In the genomic region with DNA sequence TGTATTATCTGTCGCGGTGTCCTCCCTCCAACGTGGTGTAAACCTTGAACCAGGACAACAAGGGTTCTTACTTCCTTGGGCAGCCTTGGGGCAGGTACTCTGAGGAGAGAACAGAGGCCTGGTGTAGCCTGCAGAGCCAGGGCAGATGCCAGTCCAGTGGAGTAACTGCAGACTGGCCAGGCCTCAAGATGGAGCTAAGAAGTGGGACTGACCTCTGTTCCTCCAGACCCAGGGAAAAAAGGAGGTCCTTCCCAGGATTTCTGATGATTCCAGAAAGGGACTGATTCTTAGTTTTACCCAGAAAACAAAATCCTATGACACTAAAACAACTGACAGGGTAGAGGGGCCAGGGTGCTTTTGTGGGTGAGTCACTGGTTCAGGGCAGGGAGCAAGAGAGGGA, we compare ENCODE assay signal across 14 mouse cellular contexts. TPM values are rescaled to one million over a fixed set of nuclear protein-coding genes. Genes with fewer than 3 reads are reported as not detected.
A peak's percentile ranks its signal among the peaks of the same experiment; 100 is the strongest.
DNase-seq lines count a peak whose midpoint lies in the region; ATAC-seq and TF ChIP-seq lines count a peak whose summit lies in the region.
"Had no signal": no experiment of that assay in that cellular context is flagged by ENCODE, and none has a peak within 500 bp of the region (broad histone marks: within the 10 kb centered on the region; RNA-seq: fewer than 3 reads in every experiment).

No protein-coding gene starts in this region.

- DNase-seq in cerebellum, adult 2 months: peak in 1 of 2 experiments; percentile 10
- no peak for DNase-seq in cerebellum, postnatal 36 days
- DNase-seq in layer of hippocampus, adult 2 months (ENCODE audit: low spot score in 2 of 2): no peak
- DNase-seq in layer of hippocampus, postnatal 25 days (ENCODE audit: extremely low spot score in 1 of 2, low spot score in 1 of 2): no peak
- no peak for DNase-seq in MEL (ENCODE audit: low read depth, low spot score)
- DNase-seq in liver, embryonic 11.5 days (ENCODE audit: low spot score): no peak
- no peak for DNase-seq in thymus, postnatal 0 days (ENCODE audit: low spot score)
- DNase-seq: heart, postnatal 10 days; right cerebral cortex, postnatal 14 days had no signal

- H3K36me3 ChIP-seq in MEL (ENCODE audit: control insufficient read depth in 1 of 2, insufficient read depth in 2 of 2, low read length in 2 of 2): peaks cover 0 to 28% of the 10 kb centered on the region in 2 experiments; a peak in 2 of 4 replicates
- no peaks in the 10 kb centered on the region for H3K36me3 ChIP-seq in liver, embryonic 11.5 days (ENCODE audit: control insufficient read depth, insufficient read depth, low read length)
- H3K36me3 ChIP-seq in hindbrain, embryonic 12.5 days: no peaks in the 10 kb centered on the region
- H3K36me3 ChIP-seq: forebrain, embryonic 12.5 days had no signal

- H3K79me2 ChIP-seq in MEL (ENCODE audit: control insufficient read depth, insufficient read depth, low read length, poor library complexity): peaks cover 84% of the 10 kb centered on the region

- H3K4me3 ChIP-seq in cerebellum, adult 2 months (replicated peaks; ENCODE audit: insufficient read depth, low read depth, low read length): no peak overlapping the region
- H3K4me3 ChIP-seq in layer of hippocampus, adult 2 months: no peak overlapping the region
- no peak overlapping the region for H3K4me3 ChIP-seq in MEL (ENCODE audit: control insufficient read depth in 1 of 2, insufficient read depth in 1 of 2, low read depth in 2 of 2, low read length in 2 of 2)
- H3K4me3 ChIP-seq in liver, embryonic 11.5 days (ENCODE audit: low read depth, low read length): peak overlapping the region; percentile 83; the same call in 1 of the 2 replicates
- no peak overlapping the region for H3K4me3 ChIP-seq in hindbrain, embryonic 12.5 days
- H3K4me3 ChIP-seq: forebrain, embryonic 12.5 days had no signal

- 90% methylated on average over 3 of the region's 3 CpGs for WGBS in cerebellum, adult 2 months
- WGBS in liver, embryonic 11.5 days: 84% methylated on average over 3 of the region's 3 CpGs
- 90% methylated on average over 3 of the region's 3 CpGs for WGBS in hindbrain, embryonic 12.5 days

- H3K27me3 ChIP-seq in cerebellum, adult 2 months (ENCODE audit: control insufficient read depth, insufficient read depth, low read length): no peaks in the 10 kb centered on the region
- no peaks in the 10 kb centered on the region for H3K27me3 ChIP-seq in MEL (ENCODE audit: control insufficient read depth in 1 of 2, insufficient read depth in 2 of 2, low read length in 2 of 2)
- no peaks in the 10 kb centered on the region for H3K27me3 ChIP-seq in liver, embryonic 11.5 days (replicated peaks; ENCODE audit: control insufficient read depth, insufficient read depth, low read length)
- peaks cover 3% of the 10 kb centered on the region; the same call in 1 of the 2 replicates for H3K27me3 ChIP-seq in hindbrain, embryonic 12.5 days
- H3K27me3 ChIP-seq: CH12.LX; forebrain, embryonic 12.5 days had no signal

- no peak for TF ChIP-seq RAD21 in MEL (IDR thresholded peaks at IDR 0.05; ENCODE audit: low read depth, low read length)

- ATAC-seq in liver, embryonic 11.5 days (replicated peaks; ENCODE audit: low FRiP score): no peak
- no peak for ATAC-seq in hindbrain, embryonic 12.5 days (ENCODE audit: low FRiP score)
- ATAC-seq: midbrain, embryonic 16.5 days had no signal

- peak overlapping the region; percentile 50 for H3K4me2 ChIP-seq in liver, embryonic 11.5 days
- H3K4me2 ChIP-seq in hindbrain, embryonic 12.5 days (replicated peaks): no peak overlapping the region
- H3K4me2 ChIP-seq: forebrain, embryonic 12.5 days had no signal

- peak overlapping the region; percentile 30 for H3K9ac ChIP-seq in MEL (ENCODE audit: control insufficient read depth, low read depth, low read length, poor library complexity, severe bottlenecking)
- 0 out of 2 replicates have a peak overlapping the region, but pooled peaks have one; percentile 17 for H3K9ac ChIP-seq in liver, embryonic 11.5 days (ENCODE audit: low read depth, low read length)
- no peak overlapping the region for H3K9ac ChIP-seq in hindbrain, embryonic 12.5 days
- H3K9ac ChIP-seq: forebrain, embryonic 12.5 days had no signal

- no peak for TF ChIP-seq CTCF in cerebellum, adult 2 months (IDR thresholded peaks at IDR 0.05; ENCODE audit: borderline replicate concordance, insufficient read depth, low read depth, low read length)
- TF ChIP-seq CTCF in layer of hippocampus, adult 2 months (conservative IDR thresholded peaks at IDR 0.05): no peak
- TF ChIP-seq CTCF in MEL (IDR thresholded peaks at IDR 0.05 in 2 of 3, conservative IDR thresholded peaks at IDR 0.05 in 1 of 3; ENCODE audit: control insufficient read depth in 1 of 3, insufficient read depth in 1 of 3, low read depth in 2 of 3, low read length in 3 of 3, poor library complexity in 1 of 3, severe bottlenecking in 1 of 3): no peak

- H3K9me3 ChIP-seq in MEL (replicated peaks; ENCODE audit: insufficient read depth, low read length): no peaks in the 10 kb centered on the region
- no peaks in the 10 kb centered on the region for H3K9me3 ChIP-seq in liver, embryonic 11.5 days (ENCODE audit: control insufficient read depth, low read length)
- H3K9me3 ChIP-seq in hindbrain, embryonic 12.5 days (replicated peaks): no peaks in the 10 kb centered on the region
- H3K9me3 ChIP-seq: forebrain, embryonic 12.5 days had no signal

- no peaks in the 10 kb centered on the region; the same call in 1 of the 2 replicates for H3K4me1 ChIP-seq in cerebellum, adult 2 months (ENCODE audit: control insufficient read depth, insufficient read depth, low read length)
- H3K4me1 ChIP-seq in MEL (ENCODE audit: control insufficient read depth in 1 of 2, insufficient read depth in 2 of 2, low read length in 2 of 2): peaks cover 3 to 29% of the 10 kb centered on the region in 2 experiments
- peaks cover 57% of the 10 kb centered on the region for H3K4me1 ChIP-seq in liver, embryonic 11.5 days (replicated peaks; ENCODE audit: control insufficient read depth, insufficient read depth, low read length)
- peaks cover 39% of the 10 kb centered on the region for H3K4me1 ChIP-seq in hindbrain, embryonic 12.5 days

- H3K27ac ChIP-seq in cerebellum, adult 2 months (ENCODE audit: insufficient read depth, low read length): 0 out of 2 replicates have a peak overlapping the region, but pooled peaks have one; percentile 15
- H3K27ac ChIP-seq in layer of hippocampus, adult 2 months: peak overlapping the region; percentile 51; the same call in 1 of the 2 replicates
- H3K27ac ChIP-seq in MEL (ENCODE audit: control insufficient read depth, low read depth, low read length): no peak overlapping the region
- H3K27ac ChIP-seq in liver, embryonic 11.5 days (ENCODE audit: low read depth, low read length): no peak overlapping the region
- H3K27ac ChIP-seq in hindbrain, embryonic 12.5 days: no peak overlapping the region
- H3K27ac ChIP-seq: forebrain, embryonic 12.5 days; macrophage had no signal

- no peak for TF ChIP-seq EP300 in MEL (IDR thresholded peaks at IDR 0.05; ENCODE audit: low read depth in 1 of 2, low read length in 2 of 2)

- no peak for TF ChIP-seq POLR2A in cerebellum, adult 2 months (IDR thresholded peaks at IDR 0.05; ENCODE audit: borderline replicate concordance, insufficient read depth, low read length)
- TF ChIP-seq POLR2A in MEL (IDR thresholded peaks at IDR 0.05; ENCODE audit: control insufficient read depth in 1 of 2, insufficient read depth in 1 of 2, low read depth in 1 of 2, low read length in 2 of 2, poor library complexity in 1 of 2): no peak

TF ChIP-seq in MEL, 35 proteins besides CTCF, POLR2A, EP300 and RAD21:
- no peak for TF ChIP-seq JUND (IDR thresholded peaks at IDR 0.05; ENCODE audit: low read depth, low read length)
- TF ChIP-seq USF1 (IDR thresholded peaks at IDR 0.05; ENCODE audit: low read depth, low read length): no peak
- no peak for TF ChIP-seq MYC (IDR thresholded peaks at IDR 0.05; ENCODE audit: low read depth, low read length)
- no peak for TF ChIP-seq UBTF (IDR thresholded peaks at IDR 0.05; ENCODE audit: borderline replicate concordance, insufficient read depth, low read depth, low read length)
- no peak for TF ChIP-seq HCFC1 (IDR thresholded peaks at IDR 0.05; ENCODE audit: low read depth, low read length)
- TF ChIP-seq KAT2A (conservative IDR thresholded peaks at IDR 0.05; ENCODE audit: low read depth, low read length): no peak
- TF ChIP-seq NRF1 (IDR thresholded peaks at IDR 0.05; ENCODE audit: insufficient read depth, low read depth, low read length, poor library complexity, severe bottlenecking): no peak
- no peak for TF ChIP-seq TBP (IDR thresholded peaks at IDR 0.05; ENCODE audit: low read depth, low read length)
- TF ChIP-seq ZC3H11A (IDR thresholded peaks at IDR 0.05; ENCODE audit: low read depth, low read length): no peak
- no peak for TF ChIP-seq MYB (IDR thresholded peaks at IDR 0.05; ENCODE audit: low read depth, low read length)
- TF ChIP-seq POLR2AphosphoS2 (IDR thresholded peaks at IDR 0.05; ENCODE audit: low read length): no peak
- no peak for TF ChIP-seq TCF12 (IDR thresholded peaks at IDR 0.05; ENCODE audit: low read depth, low read length)
- TF ChIP-seq ZNF384 (IDR thresholded peaks at IDR 0.05; ENCODE audit: low read depth, low read length): no peak
- TF ChIP-seq MXI1 (IDR thresholded peaks at IDR 0.05; ENCODE audit: low read depth, low read length): no peak
- no peak for TF ChIP-seq USF2 (IDR thresholded peaks at IDR 0.05; ENCODE audit: borderline replicate concordance in 1 of 2, insufficient read depth in 1 of 2, low read depth in 1 of 2, low read length in 2 of 2)
- TF ChIP-seq ZMIZ1 (IDR thresholded peaks at IDR 0.05; ENCODE audit: low read depth, low read length): no peak
- TF ChIP-seq ETS1 (IDR thresholded peaks at IDR 0.05; ENCODE audit: low read depth, low read length): no peak
- no peak for TF ChIP-seq POLR2AphosphoS5 (IDR thresholded peaks at IDR 0.05; ENCODE audit: borderline replicate concordance, low read depth, low read length)

RNA-seq across cellular contexts. Expression of a gene that starts 4.8 kb away (rescaled TPM):
- polyA plus RNA-seq in cerebellum, adult 2 months (2012; rRNA removed): 12.7 and 14.5 TPM in 2 replicates
- 10 to 100 TPM; 25.8 to 29.0 TPM for total RNA-seq in layer of hippocampus, adult 2 months (2021)
- 10 to 100 TPM; 23.9 to 24.5 TPM for total RNA-seq in layer of hippocampus, postnatal 25 days (2021)
- total RNA-seq in MEL (2012; rRNA removed): 37.4 and 56.3 TPM in 2 replicates
- 10 to 100 TPM in 1 of 2 experiments, not detected in 1; 54.2 TPM for polyA plus RNA-seq in MEL (2012; ENCODE audit: insufficient read depth in 1 of 2, insufficient read length in 2 of 2, low read depth in 1 of 2, low replicate concordance in 2 of 2, missing spikeins in 1 of 2)
- 34.8 and 40.1 TPM in 2 replicates for polyA plus RNA-seq in liver, embryonic 11.5 days (2014; fragmentation: Nextera tagmentation; extraction: Ambion mirVana)
- polyA plus RNA-seq in hindbrain, embryonic 12.5 days (2016; fragmentation: Nextera tagmentation; extraction: Ambion mirVana): 15.6 and 18.5 TPM in 2 replicates
- 15.2 and 15.5 TPM in 2 replicates for polyA plus RNA-seq in thymus, postnatal 0 days (2015; fragmentation: Nextera tagmentation; extraction: Ambion mirVana)

Comparison
In these comparisons a context has a peak if more than half of its experiments do, and no peak if none do; other contexts are left out.
1. H3K27ac ChIP-seq: peak in cerebellum, adult 2 months (single experiment) and layer of hippocampus, adult 2 months (single experiment); none in MEL (single experiment), liver, embryonic 11.5 days (single experiment) and hindbrain, embryonic 12.5 days (single experiment).